Mouse (Mus musculus): ENCODE measurements around the gene Mfge8.

DNA sequence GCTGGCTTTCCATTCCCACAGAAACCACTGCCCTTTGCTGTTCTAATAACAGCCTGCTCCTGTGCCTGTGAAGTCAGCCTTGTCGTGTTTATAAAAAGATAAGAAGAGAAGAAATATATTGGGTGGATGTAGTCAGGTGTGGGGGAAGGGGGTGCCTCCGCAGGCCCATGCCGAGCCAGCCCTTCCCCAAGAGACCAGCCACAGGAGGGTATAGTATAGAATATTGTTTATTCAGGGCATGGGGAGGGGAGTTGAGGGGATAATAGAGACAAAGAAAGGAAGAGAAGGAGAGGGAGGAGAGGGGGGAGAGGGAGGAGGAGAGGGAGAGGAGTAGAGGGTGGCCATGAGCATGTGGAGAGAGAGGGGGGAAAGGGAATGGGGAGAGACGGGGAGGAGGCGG, 40.4 kb upstream of the Mfge8 start:
- no peak for TF ChIP-seq EP300 (IDR thresholded peaks at IDR 0.05; ENCODE audit: low read depth)
- no peak for TF ChIP-seq CTCF (IDR thresholded peaks at IDR 0.05; ENCODE audit: low read depth)

Data from heart, postnatal 0 days (tissue).